Mouse (Mus musculus) liver, adult 2 months (tissue): ENCODE data around the gene Mctp2. TPM values are rescaled to one million over a fixed set of nuclear protein-coding genes. Genes with fewer than 3 reads are reported as not detected.

Experiments used
- DNase-seq: peaks from one replicate; pipeline ENCODE4 v3.0.0-alpha.2; 2011; ENCODE audit warnings: low read depth, low spot score; ENCODE audit errors: extremely low read depth
- H3K27ac ChIP-seq: fragments of 200-500 bp; replicated peaks from 2 replicates; pipeline ENCODE4 v1.5.1; 2012; ENCODE audit warnings: low read depth, mild to moderate bottlenecking, control low read depth, inconsistent platforms, low read length; ENCODE audit not compliant: insufficient read depth
- H3K27me3 ChIP-seq: fragments of 200-500 bp; 2 replicates; pipeline ENCODE4 v1.6.1; 2012; ENCODE audit warnings: mild to moderate bottlenecking, moderate library complexity, low read length, inconsistent platforms; ENCODE audit not compliant: control insufficient read depth, insufficient read depth
- H3K36me3 ChIP-seq: fragments of 200-500 bp; 2 replicates; pipeline ENCODE4 v1.6.1; 2012; ENCODE audit warnings: low read length, inconsistent platforms; ENCODE audit not compliant: control insufficient read depth, insufficient read depth
- H3K4me1 ChIP-seq: fragments of 200-500 bp; 2 replicates; pipeline ENCODE4 v1.6.1; 2011; ENCODE audit warnings: low read length; ENCODE audit not compliant: control insufficient read depth, insufficient read depth
- H3K4me3 ChIP-seq: fragments of 200-500 bp; 2 replicates; pipeline ENCODE4 v1.5.1; 2011; ENCODE audit warnings: low read depth, mild to moderate bottlenecking, control low read depth, low read length, moderate library complexity; ENCODE audit not compliant: insufficient read depth
- H3K79me2 ChIP-seq: fragments of 200-500 bp; 2 replicates; pipeline ENCODE4 v1.6.1; 2012; ENCODE audit warnings: inconsistent platforms, mild to moderate bottlenecking, low read length, moderate library complexity; ENCODE audit not compliant: control insufficient read depth, insufficient read depth
- H3K9ac ChIP-seq: fragments of 200-500 bp; 2 replicates; pipeline ENCODE4 v1.6.1; 2012; ENCODE audit warnings: low read depth, mild to moderate bottlenecking, control low read depth, inconsistent platforms, low read length
- CTCF ChIP-seq: fragments of 200-500 bp; IDR thresholded peaks from 2 replicates; pipeline ENCODE4 v1.5.1; 2011; ENCODE audit warnings: low read depth, low read length, control low read depth
- POLR2A ChIP-seq: fragments of 200-500 bp; IDR thresholded peaks from 2 replicates; pipeline ENCODE4 v1.6.1; 2011; ENCODE audit warnings: low read length, control low read depth; ENCODE audit not compliant: insufficient read depth; ENCODE audit errors: extremely low read depth
- WGBS: fragments of 180-500 bp; shearing (Covaris S2); methylation state at CpG from one replicate; pipeline ENCODE4 v1.1.7; 2018; 5-methylcytosine and 5-hydroxymethylcytosine counted together
- polyA plus RNA-seq: library from polyadenylated mRNA; depleted of rRNA; stranded (reverse); fragments of >200 nt; gene quantifications from 2 replicates; pipeline ENCODE4 v1.2.3, GENCODE M21; 2012
- total RNA-seq: library from RNA; depleted of rRNA; stranded (reverse); fragments of >200 nt; gene quantifications from 2 replicates; pipeline ENCODE4 v1.2.3, GENCODE M21; 2014

The Mctp2 gene
- total and polyA plus RNA-seq, 2 experiments: 5.4 to 11.8 TPM

GRCm38 (mm10) chr7:72305971-72306370 lies 437 bp downstream of the Mctp2 start:
- H3K4me3 ChIP-seq: peak overlapping the region; percentile 90
- peak; percentile 80 for DNase-seq
- TF ChIP-seq POLR2A: no peak
- no peak for TF ChIP-seq CTCF
- peak overlapping the region; percentile 85 for H3K27ac ChIP-seq
- peaks cover 11% of the 10 kb centered on the region for H3K4me1 ChIP-seq
- peaks cover 9% of the 10 kb centered on the region for H3K79me2 ChIP-seq
- no peaks in the 10 kb centered on the region for H3K36me3 ChIP-seq
- H3K9ac ChIP-seq: peak overlapping the region; percentile 88
- no peaks in the 10 kb centered on the region for H3K27me3 ChIP-seq
- WGBS: under 1% methylated on average over 14 of the region's 14 CpGs

- H3K9ac ChIP-seq: no peak overlapping the region
- H3K36me3 ChIP-seq: no peaks in the 10 kb centered on the region
- no peaks in the 10 kb centered on the region for H3K27me3 ChIP-seq
- H3K27ac ChIP-seq: no peak overlapping the region
- DNase-seq: no peak
- H3K4me3 ChIP-seq: no peak overlapping the region
- 80% methylated on average over 4 of the region's 4 CpGs for WGBS
- H3K4me1 ChIP-seq: peaks cover 21% of the 10 kb centered on the region
- H3K79me2 ChIP-seq: peaks cover 16% of the 10 kb centered on the region
- 0 out of 2 replicates have a peak, but pooled peaks have one; percentile 4 for TF ChIP-seq CTCF
- no peak for TF ChIP-seq POLR2A
These were observed 4.7 kb downstream of the Mctp2 start for GRCm38 (mm10) chr7:72301667-72302066.

GRCm38 (mm10) chr7:72299726-72300125 lies 6.7 kb downstream of the Mctp2 start:
- 85% methylated on average over 6 of the region's 6 CpGs for WGBS
- H3K36me3 ChIP-seq: no peaks in the 10 kb centered on the region
- H3K4me3 ChIP-seq: no peak overlapping the region
- no peak overlapping the region for H3K9ac ChIP-seq
- TF ChIP-seq POLR2A (no peak), CTCF (no peak)
- peaks cover 24% of the 10 kb centered on the region for H3K4me1 ChIP-seq
- peaks cover 24% of the 10 kb centered on the region for H3K79me2 ChIP-seq
- no peaks in the 10 kb centered on the region for H3K27me3 ChIP-seq
- no peak for DNase-seq
- no peak overlapping the region for H3K27ac ChIP-seq

GRCm38 (mm10) chr7:72297013-72297412 lies 9.4 kb downstream of the Mctp2 start:
- H3K36me3 ChIP-seq: no peaks in the 10 kb centered on the region
- TF ChIP-seq POLR2A (no peak), CTCF (no peak)
- 95% methylated on average over 5 of the region's 5 CpGs for WGBS
- H3K27ac ChIP-seq: no peak overlapping the region
- H3K4me1 ChIP-seq: peaks cover 17% of the 10 kb centered on the region
- no peaks in the 10 kb centered on the region for H3K27me3 ChIP-seq
- H3K4me3 ChIP-seq: no peak overlapping the region
- DNase-seq: no peak
- no peak overlapping the region for H3K9ac ChIP-seq
- peaks cover 19% of the 10 kb centered on the region; the same call in 1 of the 2 replicates for H3K79me2 ChIP-seq

- no peak overlapping the region for H3K27ac ChIP-seq
- H3K4me3 ChIP-seq: no peak overlapping the region
- no peaks in the 10 kb centered on the region for H3K27me3 ChIP-seq
- DNase-seq: no peak
- peaks cover 17% of the 10 kb centered on the region; the same call in 1 of the 2 replicates for H3K79me2 ChIP-seq
- H3K4me1 ChIP-seq: peaks cover 18% of the 10 kb centered on the region
- no peak overlapping the region for H3K9ac ChIP-seq
- H3K36me3 ChIP-seq: no peaks in the 10 kb centered on the region
- WGBS: 74% methylated on average over 2 of the region's 2 CpGs
- TF ChIP-seq CTCF (no peak), POLR2A (no peak)
These were observed 10.2 kb downstream of the Mctp2 start for GRCm38 (mm10) chr7:72296171-72296570.

- no peak overlapping the region for H3K4me3 ChIP-seq
- H3K36me3 ChIP-seq: no peaks in the 10 kb centered on the region
- DNase-seq: peak; percentile 53
- H3K79me2 ChIP-seq: peaks cover 20% of the 10 kb centered on the region; the same call in 1 of the 2 replicates
- WGBS: 6% methylated on average over 2 of the region's 2 CpGs
- H3K27me3 ChIP-seq: no peaks in the 10 kb centered on the region
- H3K9ac ChIP-seq: no peak overlapping the region
- TF ChIP-seq CTCF: no peak
- TF ChIP-seq POLR2A: no peak
- H3K4me1 ChIP-seq: peaks cover 21% of the 10 kb centered on the region
- no peak overlapping the region for H3K27ac ChIP-seq
These were observed 11.5 kb downstream of the Mctp2 start for GRCm38 (mm10) chr7:72294886-72295285.
